Mouse (Mus musculus): ENCODE results near the gene Epb41l1. TPM values are rescaled to one million over a fixed set of nuclear protein-coding genes. Genes with fewer than 3 reads are reported as not detected.
"Not testable (repeated sequence)": the region's sequence is repeated elsewhere in the genome, so short reads cannot be mapped to it uniquely, and the experiment has no call there.

Epb41l1 gene
- total RNA-seq (2022): 1 to 10 TPM; 6.5 to 9.4 (median 7.6) TPM

DNA sequence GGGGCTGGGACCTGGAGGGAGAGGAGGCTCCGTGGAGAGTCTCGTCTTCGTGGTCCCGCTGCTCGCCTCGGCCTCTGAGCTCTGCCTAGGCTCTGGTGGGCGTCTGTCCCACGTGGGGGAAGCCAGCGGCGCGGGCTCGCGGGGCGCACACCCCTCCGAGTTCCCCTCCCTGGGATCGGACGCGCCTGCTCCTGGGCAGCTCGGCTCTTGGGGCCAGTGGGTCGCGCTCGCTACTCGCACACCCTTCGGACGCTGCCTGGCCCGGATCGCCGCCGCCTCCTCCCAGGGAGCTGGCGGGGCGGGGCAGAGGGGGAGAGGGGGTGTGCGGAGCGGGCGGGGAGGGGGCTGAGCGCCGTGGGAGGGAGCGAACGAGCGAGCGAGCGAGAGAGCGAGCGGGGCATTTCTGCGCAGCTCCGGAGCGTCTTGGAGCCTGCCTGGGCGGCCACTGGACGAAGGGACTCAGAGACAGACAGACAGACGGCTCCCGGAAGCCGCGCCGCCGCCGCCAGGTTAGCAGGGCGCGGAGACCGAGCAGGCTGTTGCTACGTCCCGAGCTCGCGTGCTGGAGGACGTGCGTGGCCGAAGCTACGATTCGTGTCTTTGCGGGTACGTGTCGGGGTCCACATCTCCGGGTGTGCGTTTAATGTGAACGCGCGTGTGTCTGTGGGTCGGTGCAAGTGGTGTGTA is at the start of gene Epb41l1:
Gene Epb41l1, plus strand, starts transcription at position 216 of the 687 bp plus-strand sequence.
- no peak for DNase-seq (ENCODE audit: low spot score)

DNA sequence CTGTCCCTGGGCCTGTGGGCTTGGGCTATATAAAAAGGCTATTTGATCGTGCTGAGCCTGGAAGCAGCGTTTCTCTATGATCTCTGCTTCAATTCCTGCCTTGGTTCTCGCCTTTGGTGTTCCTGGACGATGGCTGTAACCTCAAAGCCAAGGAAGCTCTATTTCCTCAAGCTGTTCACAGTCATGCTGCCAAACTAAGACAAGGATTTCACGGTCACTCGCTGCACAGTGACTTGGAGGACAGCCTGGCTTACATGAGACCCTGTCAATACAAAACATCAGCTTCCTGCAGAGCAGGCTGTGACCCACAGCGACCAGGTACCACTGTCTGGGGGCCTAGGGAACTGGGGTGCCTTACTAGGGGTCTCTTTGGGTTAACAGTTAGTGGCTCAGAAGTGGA is 43.8 kb upstream of the Epb41l1 start:
- DNase-seq (ENCODE audit: low spot score): no peak

DNA sequence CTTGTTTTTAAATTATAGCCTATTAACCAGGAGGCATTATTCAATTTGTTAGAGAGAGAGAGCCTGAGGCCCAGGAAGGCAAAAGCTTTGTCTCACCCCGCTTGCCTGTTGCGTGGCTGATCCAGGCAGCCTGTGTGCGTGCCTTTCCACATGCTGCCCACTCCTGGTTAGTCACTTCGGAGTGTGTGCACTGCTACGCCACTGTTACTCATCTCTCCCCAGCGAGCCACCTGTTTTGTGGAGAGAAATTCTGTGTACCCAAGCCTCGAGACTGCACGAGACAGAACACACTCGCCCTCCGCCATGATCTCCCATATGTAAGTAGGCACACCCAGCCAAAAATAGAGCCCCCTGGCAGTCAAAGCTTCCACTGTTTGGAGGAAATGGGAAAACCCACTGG is 40.8 kb upstream of the Epb41l1 start:
- no peak for DNase-seq (ENCODE audit: low spot score)

DNA sequence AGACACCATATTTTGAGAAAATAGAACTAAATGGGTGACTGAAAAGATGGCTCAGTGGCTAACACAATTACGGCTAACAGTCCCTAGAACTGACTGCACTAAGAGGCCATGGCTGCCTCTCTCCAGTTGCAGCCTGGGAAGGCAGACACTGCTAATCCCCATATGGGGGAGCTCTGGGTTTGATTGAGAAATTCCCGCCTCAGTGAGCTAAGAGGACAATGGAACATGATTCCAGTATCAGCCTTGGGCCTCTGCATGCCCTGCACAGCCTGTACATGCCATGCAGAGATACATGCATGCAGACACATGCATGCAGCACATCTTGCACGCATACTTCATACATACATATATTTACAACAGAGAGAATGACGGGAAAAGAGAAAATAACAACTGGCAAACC is 39.4 kb upstream of the Epb41l1 start:
- no peak for DNase-seq (ENCODE audit: low spot score)

DNA sequence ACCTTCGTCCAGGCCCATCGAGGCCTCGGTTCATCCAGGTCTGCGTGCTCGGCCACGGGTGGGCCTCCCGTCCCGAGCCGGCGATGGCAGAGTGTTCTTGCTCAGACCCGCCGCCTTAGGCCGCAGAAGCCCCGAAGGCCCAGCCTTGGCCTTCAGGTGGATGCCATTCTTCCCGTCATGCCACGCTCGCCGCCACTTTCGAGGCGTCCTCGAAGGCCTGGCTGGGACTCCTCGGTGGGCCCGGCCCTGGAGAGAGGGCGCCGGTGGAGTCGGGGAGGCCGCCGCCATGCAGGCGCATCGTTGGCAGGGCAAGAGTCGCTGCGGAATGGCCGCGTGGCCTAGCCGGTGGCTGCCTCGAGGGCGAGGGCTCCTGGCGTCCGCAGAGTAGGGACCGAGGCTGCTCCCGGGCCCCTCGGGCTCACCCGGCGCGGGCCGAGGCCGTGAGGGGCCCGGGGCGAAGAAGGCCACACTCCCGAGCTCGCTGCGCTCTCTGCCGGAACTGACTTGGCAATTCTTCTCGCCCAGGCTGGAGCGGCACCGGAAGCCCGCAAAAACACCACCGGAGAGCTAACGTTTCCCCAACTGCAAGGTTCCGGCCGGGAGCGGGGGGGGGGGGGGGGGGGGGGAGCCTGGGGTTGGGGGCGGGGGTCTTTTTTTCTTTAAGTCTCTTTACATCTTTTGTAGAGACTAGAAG is 28.1 kb upstream of the Epb41l1 start:
- DNase-seq (ENCODE audit: low spot score): peak; percentile 73

DNA sequence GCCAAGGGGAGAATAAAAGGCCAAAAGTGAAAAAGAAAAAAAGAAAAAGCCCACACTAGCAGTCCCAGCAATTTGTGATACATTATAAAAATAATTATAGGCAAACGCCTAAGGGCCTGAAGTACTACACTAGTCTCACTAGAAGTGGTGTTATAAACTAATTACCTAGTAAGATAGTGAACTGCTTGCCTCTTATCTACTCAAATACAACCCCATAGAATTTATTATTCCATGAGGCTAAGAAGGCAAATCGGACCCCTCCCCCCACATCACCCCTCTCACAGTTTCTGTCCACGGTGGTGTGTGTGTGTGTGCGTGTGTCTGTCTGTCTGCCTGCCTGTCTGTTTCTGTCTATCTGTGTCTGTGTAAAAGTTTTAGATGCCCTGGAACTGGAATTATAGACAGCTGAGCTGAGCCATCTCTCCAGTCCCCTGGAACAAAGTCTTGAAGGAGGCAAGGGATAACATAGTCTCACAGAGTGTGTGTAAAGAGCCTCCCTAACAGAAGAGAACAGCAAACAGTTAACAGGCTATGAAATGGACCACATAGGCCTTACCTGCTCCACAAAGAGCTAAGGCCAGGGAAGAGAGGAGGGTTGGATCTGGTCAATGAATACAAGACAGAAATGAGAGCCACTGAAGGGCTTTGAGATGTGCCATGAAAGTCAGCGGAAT is 27.4 kb upstream of the Epb41l1 start:
- no peak for DNase-seq (ENCODE audit: low spot score)

DNA sequence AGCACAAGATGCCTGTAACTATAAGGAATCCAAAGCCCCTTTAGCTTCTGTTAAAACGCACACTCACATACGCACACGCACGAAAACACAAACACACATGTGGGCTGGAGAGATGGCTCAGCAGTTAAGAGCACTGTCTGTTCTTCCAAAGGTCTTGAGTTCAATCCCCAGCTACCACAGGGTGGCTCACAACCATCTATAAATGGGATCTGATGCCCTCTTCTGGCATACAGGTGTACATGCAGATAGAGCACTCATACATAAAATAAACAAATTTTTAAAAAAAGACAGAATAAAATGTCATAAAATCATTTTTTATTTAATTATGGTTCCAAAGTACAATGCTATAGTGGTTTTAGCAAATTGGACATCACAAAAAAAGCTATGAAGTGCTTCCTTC is 26.4 kb upstream of the Epb41l1 start:
- DNase-seq (ENCODE audit: low spot score): no peak

DNA sequence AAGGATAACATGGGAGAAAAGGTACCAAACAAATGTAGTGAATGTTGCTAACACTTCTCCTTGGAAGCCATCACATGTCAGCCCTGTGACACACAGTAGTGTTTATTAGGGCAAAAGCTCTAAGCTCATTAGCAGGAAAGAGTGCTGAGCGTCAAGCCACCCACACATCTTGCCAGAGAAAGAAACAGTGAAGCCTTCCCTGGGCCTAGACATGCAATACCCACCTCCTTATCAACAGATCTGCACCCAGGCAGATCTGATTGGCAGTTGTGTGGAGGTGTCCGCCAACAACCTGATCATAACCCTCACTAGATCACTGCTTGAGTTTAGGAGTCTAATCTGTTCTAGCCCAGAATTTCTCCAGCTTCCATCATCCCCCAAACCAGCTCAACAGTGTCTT is 24.6 kb upstream of the Epb41l1 start:
- no peak for DNase-seq (ENCODE audit: low spot score)

DNA sequence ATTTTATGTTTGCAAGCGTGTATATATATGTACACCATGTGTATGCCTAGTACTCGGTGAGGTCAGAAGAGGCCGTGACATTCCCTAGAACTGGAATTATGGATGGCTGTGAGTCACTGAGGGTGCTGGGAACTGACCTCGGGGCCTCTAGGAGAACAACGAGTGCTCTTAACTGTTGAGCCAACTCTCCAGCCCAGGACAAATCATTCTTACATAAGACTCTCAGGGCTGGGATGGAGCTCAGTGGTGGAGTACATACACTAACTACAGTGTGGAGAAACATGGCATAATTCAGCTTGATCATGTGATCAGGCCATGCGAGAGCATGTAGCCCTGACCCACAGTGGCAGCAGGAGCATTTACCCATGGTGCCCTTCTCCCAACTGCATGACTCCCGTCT is 22.7 kb upstream of the Epb41l1 start:
- DNase-seq (ENCODE audit: low spot score): no peak

DNA sequence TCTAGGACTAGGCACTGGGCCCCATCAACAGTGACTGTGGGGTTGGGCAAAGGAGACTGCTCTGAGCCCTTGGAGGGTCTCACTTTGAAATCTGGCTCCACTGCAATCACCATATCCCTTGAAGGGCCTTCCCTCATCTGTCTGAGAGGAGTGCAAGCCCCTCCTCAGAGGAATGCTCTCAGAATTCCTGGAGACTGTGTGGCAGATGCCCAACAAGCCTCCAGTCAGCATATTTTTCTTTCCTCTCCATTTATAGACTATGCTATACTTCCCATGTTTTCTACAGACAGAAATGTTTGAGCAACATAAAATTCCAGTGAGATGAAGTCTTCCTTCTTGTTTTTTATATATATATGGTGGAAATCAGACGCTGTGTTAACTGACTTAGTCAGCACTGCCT is 21.2 kb upstream of the Epb41l1 start:
- no peak for DNase-seq (ENCODE audit: low spot score)

DNA sequence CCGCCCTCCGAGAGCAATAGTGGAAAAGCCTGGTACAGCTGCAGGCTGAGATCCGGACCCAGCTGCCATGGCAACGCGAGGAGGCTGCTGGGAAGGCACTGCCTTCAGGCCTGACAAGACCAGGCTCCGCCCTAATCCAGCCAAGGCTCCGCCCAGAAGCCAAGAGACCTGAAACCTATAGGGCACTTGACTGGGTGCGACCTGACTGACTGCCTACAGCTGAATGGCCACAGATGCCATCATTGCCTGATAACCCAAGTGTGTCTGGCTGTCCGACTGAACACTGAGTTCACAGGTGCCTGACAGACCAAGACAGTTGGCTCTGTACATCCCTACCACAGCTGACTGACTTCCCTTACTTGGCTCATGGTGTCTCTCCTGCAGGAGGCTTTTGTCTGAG is 19.4 kb upstream of the Epb41l1 start:
- no peak for DNase-seq (ENCODE audit: low spot score)

DNA sequence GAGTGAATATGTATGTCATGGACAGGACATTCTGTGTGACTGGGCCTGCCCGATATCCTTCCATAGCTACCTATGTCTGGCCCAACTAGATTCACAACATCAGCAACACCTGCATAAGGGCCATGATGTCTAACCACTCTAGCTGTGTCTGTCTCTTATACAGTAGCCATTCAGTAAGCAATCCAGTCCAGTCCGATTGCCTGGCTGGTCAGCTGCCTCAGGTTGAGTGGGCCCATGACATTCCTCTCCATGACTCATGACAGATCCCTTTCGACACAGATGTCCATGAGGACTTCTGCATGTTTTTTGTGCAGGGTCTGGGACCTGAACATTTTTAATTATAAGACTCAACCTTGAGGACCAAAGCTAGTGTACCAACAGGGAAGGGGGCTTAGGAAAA is 18.7 kb upstream of the Epb41l1 start:
- DNase-seq (ENCODE audit: low spot score): no peak

DNA sequence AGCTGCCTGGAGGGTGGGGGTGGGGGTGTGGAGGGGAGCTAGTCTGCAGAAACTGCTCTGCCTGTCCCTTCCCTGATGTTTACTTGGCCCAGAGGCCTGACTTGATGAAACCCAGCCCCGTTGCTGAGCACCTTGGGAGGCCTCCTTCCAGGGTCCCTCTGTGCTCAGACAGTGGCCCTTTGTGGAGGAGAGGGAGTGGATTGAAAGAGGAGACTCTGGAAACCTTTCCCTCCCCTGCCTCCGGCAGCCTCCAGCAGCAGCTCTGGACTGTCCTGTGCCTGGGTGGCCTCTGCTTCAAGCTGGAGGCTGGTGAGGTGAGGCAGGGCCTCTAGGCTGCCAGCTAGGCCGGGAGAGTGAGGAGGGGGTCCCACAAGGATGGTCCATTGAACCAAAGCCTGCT is 13.7 kb upstream of the Epb41l1 start:
- DNase-seq (ENCODE audit: low spot score): no peak

DNA sequence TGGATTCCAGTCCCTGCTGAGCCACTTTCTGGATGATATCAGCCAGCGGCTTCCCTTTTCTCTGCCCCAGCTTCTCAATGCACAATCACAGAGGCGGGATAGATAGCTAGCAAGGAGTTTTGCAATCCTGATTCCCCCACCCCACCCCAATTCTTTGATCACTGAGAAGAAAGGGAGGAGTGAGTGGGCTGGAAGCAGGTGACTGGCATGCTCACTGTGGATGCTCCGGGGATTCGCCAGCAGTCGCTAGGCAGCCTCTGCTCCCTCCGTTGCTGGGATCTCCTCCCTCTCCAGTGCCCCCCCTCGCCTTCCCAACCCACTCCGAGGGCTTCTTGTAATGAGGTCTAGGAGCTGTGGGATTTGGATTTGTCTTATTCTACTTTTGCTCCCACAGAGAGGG is 12.5 kb upstream of the Epb41l1 start:
- DNase-seq (ENCODE audit: low spot score): no peak

DNA sequence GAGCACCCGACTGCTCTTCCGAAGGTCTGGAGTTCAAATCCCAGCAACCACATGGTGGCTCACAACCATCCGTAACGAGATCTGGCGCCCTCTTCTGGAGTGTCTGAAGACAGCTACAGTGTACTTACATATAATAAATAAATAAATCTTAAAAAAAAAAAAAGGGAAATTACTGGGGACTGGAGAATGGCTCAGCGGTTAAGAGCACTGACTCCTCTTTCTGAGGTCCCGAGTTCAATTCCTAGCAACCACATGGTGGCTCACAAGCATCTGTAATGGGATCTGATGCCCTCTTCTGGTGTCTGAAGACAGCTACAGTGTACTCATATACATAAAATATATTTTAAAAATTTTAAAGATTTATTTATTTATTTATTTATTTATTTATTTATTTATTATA is 9.4 kb upstream of the Epb41l1 start:
- DNase-seq (ENCODE audit: low spot score): not testable (repeated sequence)

DNA sequence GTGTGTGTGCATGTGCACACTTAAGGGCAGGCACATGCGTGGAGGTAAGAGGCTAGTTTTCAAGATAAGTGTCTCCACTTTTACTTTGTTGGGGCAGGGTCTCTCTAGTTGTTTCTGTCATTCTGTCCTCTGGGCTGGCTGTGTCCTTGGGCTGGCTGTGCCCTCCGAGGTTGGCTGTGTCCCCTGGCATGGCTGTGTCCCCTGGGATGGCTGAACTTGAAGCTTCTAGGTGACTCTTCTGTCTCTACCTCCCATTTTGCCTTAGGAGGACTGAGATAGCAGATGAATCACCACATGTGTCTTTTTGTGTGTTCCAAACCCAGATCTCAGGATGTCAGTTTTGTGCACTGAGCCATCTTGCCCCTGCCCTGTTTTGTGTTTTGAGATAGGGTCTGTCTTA is 5.7 kb upstream of the Epb41l1 start:
- DNase-seq (ENCODE audit: low spot score): no peak

DNA sequence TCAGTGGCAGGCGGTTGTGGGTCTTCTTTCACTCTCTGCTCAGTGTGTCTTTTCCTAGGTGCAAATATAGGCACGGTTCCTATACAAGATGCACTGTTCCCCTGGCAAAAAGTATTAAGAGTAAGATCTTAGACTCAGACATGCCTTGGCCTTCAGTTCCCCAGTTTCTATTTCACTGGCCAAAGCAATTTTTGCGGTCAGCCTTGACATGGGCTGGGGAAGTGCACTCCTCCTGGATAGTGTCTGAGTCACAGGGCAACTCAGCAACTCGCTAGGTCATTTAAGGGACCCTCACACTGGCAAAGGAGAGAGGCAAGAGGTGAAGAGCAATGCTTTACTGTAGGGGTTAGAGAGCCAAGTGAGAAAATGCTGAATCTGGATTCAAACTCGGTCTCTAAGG is 5.0 kb upstream of the Epb41l1 start:
- no peak for DNase-seq (ENCODE audit: low spot score)

DNA sequence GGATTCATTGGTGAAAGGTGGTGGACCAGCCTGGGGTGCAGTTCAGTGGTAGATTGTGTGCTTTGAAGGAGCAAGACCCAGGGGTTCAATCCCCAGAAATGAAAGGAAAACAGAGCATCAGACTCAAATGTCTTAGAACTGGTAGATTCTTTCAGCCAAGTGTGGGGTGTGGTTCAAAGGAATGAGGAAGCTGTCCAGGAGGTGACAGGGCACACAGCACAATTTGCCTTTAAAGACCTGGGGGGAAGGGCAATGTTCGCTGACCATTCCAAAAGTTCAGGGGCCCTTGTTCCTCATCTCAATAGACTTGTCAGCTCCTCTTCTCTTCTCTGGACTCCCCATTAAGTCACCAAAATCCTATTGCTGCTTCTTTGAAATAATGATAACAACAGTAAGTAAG is 3.5 kb upstream of the Epb41l1 start:
- no peak for DNase-seq (ENCODE audit: low spot score)

DNA sequence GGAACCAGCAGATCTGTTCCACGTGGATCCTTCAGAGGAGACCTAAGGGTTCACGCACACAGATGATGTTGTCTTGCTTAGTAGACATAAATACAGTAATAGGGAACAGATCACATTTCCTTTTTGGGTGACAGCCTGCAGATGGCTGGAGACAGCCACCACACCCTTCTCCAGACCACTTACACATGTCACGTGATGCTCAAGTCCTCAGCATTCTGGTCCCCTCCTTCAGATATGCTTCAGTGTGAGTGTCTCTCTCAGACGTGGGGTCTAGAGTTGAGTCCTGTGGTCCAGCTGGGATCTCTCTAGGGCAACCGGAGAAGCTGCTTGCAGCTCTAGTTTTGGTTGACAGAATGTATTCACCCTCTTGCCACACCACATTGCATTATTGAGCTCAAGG is 2.2 kb upstream of the Epb41l1 start:
- no peak for DNase-seq (ENCODE audit: low spot score)

DNA sequence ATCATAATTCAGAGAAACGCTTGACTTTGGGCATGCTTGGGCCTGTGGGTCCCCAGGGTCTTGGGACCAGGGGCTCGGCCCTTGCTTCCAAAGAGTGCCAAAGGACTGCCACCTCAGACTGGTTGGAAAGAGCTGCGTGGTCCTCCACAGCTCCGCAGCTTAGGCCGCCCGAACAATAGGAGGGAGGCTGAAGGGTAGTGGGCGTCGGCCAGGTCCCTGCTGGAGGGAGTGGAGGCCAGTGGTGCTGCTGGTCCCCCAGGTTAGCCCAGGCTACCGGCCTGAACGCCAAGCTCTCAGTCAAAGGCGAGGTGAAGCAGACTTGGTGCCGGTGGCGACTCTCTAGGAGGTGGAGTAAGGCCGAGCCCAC is 399 bp upstream of the Epb41l1 start:
- no peak for DNase-seq (ENCODE audit: low spot score)

DNA sequence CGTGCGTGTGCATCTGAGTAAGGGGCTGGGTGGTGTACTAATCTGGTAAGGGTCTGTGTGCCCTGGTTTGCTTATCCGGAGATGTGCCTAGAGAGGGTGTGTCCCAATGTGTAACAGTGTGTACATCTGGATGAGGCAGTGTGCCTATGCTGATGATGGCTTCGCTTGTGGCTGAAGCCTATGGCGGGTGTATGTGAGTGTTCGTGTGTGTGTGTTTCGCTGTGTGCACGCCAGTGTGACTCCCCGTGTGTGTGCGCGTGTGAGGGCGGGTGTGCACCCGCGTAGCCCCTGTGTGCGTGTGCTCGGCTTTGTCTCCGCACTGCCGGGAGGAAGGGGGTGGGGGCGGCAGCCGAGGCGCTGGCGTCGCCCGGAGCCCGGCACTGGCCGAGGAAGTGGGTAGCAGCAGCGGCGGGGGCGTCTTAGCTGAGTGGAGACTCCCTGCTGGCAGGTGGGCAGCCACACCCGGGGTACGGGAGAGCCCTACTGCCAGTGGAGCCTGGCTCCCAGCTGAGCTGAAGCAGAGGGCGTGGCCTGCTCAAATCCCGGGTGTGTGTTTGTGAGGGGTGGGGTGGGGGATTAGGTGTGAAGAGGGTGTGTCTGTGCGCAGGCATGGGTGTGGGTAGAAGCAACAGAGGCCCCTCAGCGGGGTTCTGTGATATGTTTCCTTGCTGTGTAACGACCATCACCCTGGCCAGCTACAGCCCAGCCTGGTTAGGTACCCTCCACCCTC is 837 bp downstream of the Epb41l1 start:
- DNase-seq (ENCODE audit: low spot score): no peak

DNA sequence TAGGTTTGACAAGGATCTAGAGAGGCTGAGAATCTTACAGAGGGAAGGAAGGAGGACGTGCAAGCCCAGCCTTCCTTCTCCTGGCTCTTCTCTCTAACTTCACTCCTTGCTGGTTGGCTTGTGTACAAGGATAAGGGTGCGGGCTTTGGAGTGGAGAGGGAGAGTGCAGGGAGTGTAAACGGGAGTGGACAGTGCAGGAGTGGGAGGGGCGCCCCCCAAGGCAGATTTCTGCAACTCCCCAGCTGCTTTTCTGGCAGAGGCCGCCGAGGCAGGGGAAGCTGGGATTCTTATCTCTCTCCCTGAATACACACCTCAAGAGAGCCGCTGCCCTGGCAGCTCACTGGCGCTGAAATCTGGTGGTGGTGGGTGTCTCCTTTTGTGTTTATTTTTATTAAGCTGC is 1.9 kb downstream of the Epb41l1 start:
- no peak for DNase-seq (ENCODE audit: low spot score)

DNA sequence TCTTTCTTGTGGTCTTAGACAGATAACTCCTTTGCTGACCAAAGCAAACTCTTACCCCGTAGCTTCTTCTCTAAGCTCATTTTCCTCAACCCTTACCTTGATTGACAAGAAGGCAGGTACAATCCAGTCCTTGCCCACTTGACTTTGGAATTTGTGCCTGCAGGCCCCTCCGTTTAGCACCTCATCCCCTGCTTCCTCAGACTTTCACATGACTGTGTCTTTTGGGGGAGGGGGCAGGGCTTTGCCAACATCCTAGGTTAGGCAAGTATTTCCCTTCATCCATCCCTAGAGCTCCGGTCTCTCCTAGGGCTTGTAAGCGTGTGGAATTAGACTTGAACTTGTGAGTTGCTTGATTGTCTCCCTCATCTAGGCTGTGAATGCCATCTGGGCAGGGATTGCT is 3.0 kb downstream of the Epb41l1 start:
- no peak for DNase-seq (ENCODE audit: low spot score)
